Mouse (Mus musculus) limb, embryonic 14.5 days (tissue): ENCODE measurements around the gene Kcna10. TPM values are rescaled to one million over a fixed set of nuclear protein-coding genes. Genes with fewer than 3 reads are reported as not detected.

Source experiments
- ATAC-seq: fragments of 200-750 bp; cut with Nextera tagmentation; 2 replicates; pipeline ENCODE4 v1.8.0; 2017; ENCODE audit warnings: low read depth, moderate number of reproducible peaks, moderate TSS enrichment; ENCODE audit not compliant: low FRiP score
- DNase-seq: peaks from one replicate; pipeline ENCODE4 v3.0.0-alpha.2; 2015; ENCODE audit warnings: low spot score
- H3K27ac ChIP-seq: fragments of 300-500 bp; sonication (generic); replicated peaks from 2 replicates; pipeline ENCODE4 v1.5.1; 2014; ENCODE audit warnings: low read depth, mild to moderate bottlenecking, low read length, moderate library complexity, mixed read lengths
- H3K27me3 ChIP-seq: fragments of 300-500 bp; sonication (generic); 2 replicates; pipeline ENCODE4 v1.6.1; 2014; ENCODE audit warnings: low read length, mixed read lengths; ENCODE audit not compliant: control insufficient read depth, insufficient read depth
- H3K36me3 ChIP-seq: fragments of 300-500 bp; sonication (generic); 2 replicates; pipeline ENCODE4 v1.6.1; 2014; ENCODE audit warnings: mild to moderate bottlenecking, low read length, moderate library complexity, mixed read lengths; ENCODE audit not compliant: control insufficient read depth, insufficient read depth
- H3K4me1 ChIP-seq: fragments of 300-500 bp; sonication (generic); 2 replicates; pipeline ENCODE4 v1.6.1; 2014; ENCODE audit warnings: antibody characterized with exemption, low read length, mixed read lengths; ENCODE audit not compliant: control insufficient read depth, insufficient read depth
- H3K4me2 ChIP-seq: fragments of 300-500 bp; sonication (generic); replicated peaks from 2 replicates; pipeline ENCODE4 v1.6.1; 2014; ENCODE audit warnings: low read depth, mild to moderate bottlenecking, low read length, moderate library complexity; ENCODE audit not compliant: severe bottlenecking
- H3K4me3 ChIP-seq: fragments of 300-500 bp; sonication (generic); replicated peaks from 2 replicates; pipeline ENCODE4 v1.5.1; 2014; ENCODE audit warnings: low read length
- H3K9ac ChIP-seq: fragments of 300-500 bp; sonication (generic); 2 replicates; pipeline ENCODE4 v1.6.1; 2014; ENCODE audit warnings: mild to moderate bottlenecking, low read depth, low read length, moderate library complexity; ENCODE audit not compliant: severe bottlenecking
- H3K9me3 ChIP-seq: fragments of 300-500 bp; sonication (generic); 2 replicates; pipeline ENCODE4 v1.6.1; 2016; ENCODE audit warnings: low read length; ENCODE audit not compliant: control insufficient read depth
- POLR2A ChIP-seq: fragments of 200-500 bp; IDR thresholded peaks from 2 replicates; pipeline ENCODE4 v1.8.0; 2012; ENCODE audit warnings: inconsistent platforms, mild to moderate bottlenecking, moderate library complexity, borderline replicate concordance; ENCODE audit not compliant: insufficient read depth, insufficient read length; ENCODE audit errors: extremely low read depth
- WGBS: fragments of 180-500 bp; shearing (Covaris S2); extraction: QIAGEN DNeasy Blood & Tissue Kit; methylation state at CpG from one replicate; pipeline ENCODE4 v1.1.7; 2014; 5-methylcytosine and 5-hydroxymethylcytosine counted together
- polyA plus RNA-seq, 2 experiments: library from polyadenylated mRNA; depleted of rRNA in 1 of 2; stranded (reverse) in 1 of 2; unstranded in 1 of 2; fragments of >200 nt; fragmentation: Nextera tagmentation in 1 of 2; extraction: Ambion mirVana in 1 of 2; gene quantifications; 2 replicates each; pipeline versions ENCODE4 v1.2.1 to v1.2.3; 2012 to 2014

Gene Kcna10
- polyA plus RNA-seq, 2 experiments: not detected

- Histone ChIP-seq H3K9me3 (no peaks in the 10 kb centered on the region), H3K27ac (no peak overlapping the region), H3K4me1 (no peaks in the 10 kb centered on the region), H3K36me3 (no peaks in the 10 kb centered on the region), H3K4me3 (no peak overlapping the region), H3K27me3 (no peaks in the 10 kb centered on the region), H3K4me2 (no peak overlapping the region), H3K9ac (no peak overlapping the region)
- whole genome bisulfite sequencing: 70% methylated on average over 2 of the region's 2 CpGs
- no peak for DNase-seq
- TF ChIP-seq POLR2A: no peak
- no peak for ATAC-seq
Observed at GRCm38 (mm10) chr3:107180860-107181259, 2.0 kb upstream of the Kcna10 start.

- no peaks in the 10 kb centered on the region for H3K9me3 ChIP-seq
- H3K27ac ChIP-seq: no peak overlapping the region
- DNase-seq: no peak
- TF ChIP-seq POLR2A: no peak
- H3K4me3 ChIP-seq: no peak overlapping the region
- no peaks in the 10 kb centered on the region for H3K36me3 ChIP-seq
- H3K9ac ChIP-seq: no peak overlapping the region
- no peak for ATAC-seq
- no peaks in the 10 kb centered on the region for H3K27me3 ChIP-seq
- 82% methylated on average over 3 of the region's 3 CpGs for WGBS
- no peak overlapping the region for H3K4me2 ChIP-seq
- H3K4me1 ChIP-seq: no peaks in the 10 kb centered on the region
Observed at GRCm38 (mm10) chr3:107183178-107183577, 322 bp downstream of the Kcna10 start.

- ATAC-seq (no peak), DNase-seq (no peak)
- H3K27ac ChIP-seq: no peak overlapping the region
- no peaks in the 10 kb centered on the region for H3K27me3 ChIP-seq
- H3K9ac ChIP-seq: no peak overlapping the region
- H3K36me3 ChIP-seq: no peaks in the 10 kb centered on the region
- no peak for TF ChIP-seq POLR2A
- no peak overlapping the region for H3K4me3 ChIP-seq
- 80% methylated on average over 3 of the region's 3 CpGs for WGBS
- H3K4me1 ChIP-seq: no peaks in the 10 kb centered on the region
- H3K4me2 ChIP-seq: no peak overlapping the region
- H3K9me3 ChIP-seq: no peaks in the 10 kb centered on the region
Observed at GRCm38 (mm10) chr3:107185597-107185996, 2.7 kb downstream of the Kcna10 start.

GRCm38 (mm10) chr3:107187022-107187421 lies 4.2 kb downstream of the Kcna10 start:
- ATAC-seq (no peak), DNase-seq (no peak)
- Histone ChIP-seq H3K4me3 (no peak overlapping the region), H3K4me2 (no peak overlapping the region), H3K36me3 (no peaks in the 10 kb centered on the region), H3K27ac (no peak overlapping the region), H3K9ac (no peak overlapping the region), H3K9me3 (no peaks in the 10 kb centered on the region), H3K27me3 (no peaks in the 10 kb centered on the region), H3K4me1 (no peaks in the 10 kb centered on the region)
- no peak for TF ChIP-seq POLR2A
- 87% methylated on average over 4 of the region's 4 CpGs for WGBS

- Histone ChIP-seq H3K9me3 (no peaks in the 10 kb centered on the region), H3K4me1 (no peaks in the 10 kb centered on the region), H3K4me2 (no peak overlapping the region), H3K27me3 (no peaks in the 10 kb centered on the region), H3K36me3 (no peaks in the 10 kb centered on the region), H3K9ac (no peak overlapping the region), H3K27ac (no peak overlapping the region), H3K4me3 (no peak overlapping the region)
- WGBS: 37% methylated on average over 6 of the region's 6 CpGs
- no peak for TF ChIP-seq POLR2A
- ATAC-seq (peak; percentile 57), DNase-seq (peak; percentile 65)
Observed at GRCm38 (mm10) chr3:107188226-107188899, 5.5 kb downstream of the Kcna10 start.
